Mouse (Mus musculus): ENCODE results near the gene Vstm2l. TPM values are rescaled to one million over a fixed set of nuclear protein-coding genes. Genes with fewer than 3 reads are reported as not detected.

Gene Vstm2l
- polyA plus RNA-seq, 1 experiment: not detected

- DNase-seq (ENCODE audit: low read depth): no peak
These were observed 78.0 kb downstream of the Vstm2l start for GRCm38 (mm10) chr2:157992501-157992900.

Other genes starting within 250 kb of the Vstm2l start
- gene Ctnnbl1, start 177.3 kb upstream of the Vstm2l start, polyA plus RNA-seq (2012; rRNA removed): 35.4 and 36.8 TPM in 2 replicates
- 18.7 and 20.0 TPM in 2 replicates for gene Tti1, start 113.8 kb downstream of the Vstm2l start, polyA plus RNA-seq (2012; rRNA removed)
- gene Rprd1b, start 113.8 kb downstream of the Vstm2l start, polyA plus RNA-seq (2012; rRNA removed): 16.2 and 18.1 TPM in 2 replicates
- gene Tgm2, start 231.8 kb downstream of the Vstm2l start, polyA plus RNA-seq (2012; rRNA removed): 173 and 193 TPM in 2 replicates

All from gonadal fat pad, adult 2 months (tissue).